Mouse (Mus musculus) yolk sac, embryonic 10.5 days (tissue): Measurements from ENCODE around the gene Nfic.

ENCODE experiments used
- DNase-seq: peaks from one replicate; pipeline ENCODE4 v3.0.0-alpha.2; 2017; ENCODE audit warnings: low spot score

Nfic gene

GRCm38 (mm10) chr10:81356991-81357844 is 98.2 kb downstream of the Nfic start, which contains the start of gene Mfsd12:
Mfsd12 (plus strand) TSS chr10:81357491.
- DNase-seq = peak; percentile 87

GRCm38 (mm10) chr10:81356352-81356990 is 99.0 kb downstream of the Nfic start:
- no peak for DNase-seq

GRCm38 (mm10) chr10:81355533-81355932 is 99.9 kb downstream of the Nfic start:
- no peak for DNase-seq

- DNase-seq = peak; percentile 74
Observed at GRCm38 (mm10) chr10:81354738-81355477, 100.5 kb downstream of the Nfic start.

- DNase-seq = peak; percentile 85
Observed at GRCm38 (mm10) chr10:81351678-81352291, 103.7 kb downstream of the Nfic start.

- DNase-seq = peak; percentile 99
Observed at GRCm38 (mm10) chr10:81350351-81351063, 104.9 kb downstream of the Nfic start, which contains the start of gene Hmg20b. Hmg20b (minus strand) TSS chr10:81350480.

- no peak for DNase-seq
Observed at GRCm38 (mm10) chr10:81349961-81350350, 105.5 kb downstream of the Nfic start.

GRCm38 (mm10) chr10:81349146-81349545 is 106.3 kb downstream of the Nfic start:
- peak; percentile 91 for DNase-seq

- peak; percentile 63 for DNase-seq
Observed at GRCm38 (mm10) chr10:81346453-81347067, 108.9 kb downstream of the Nfic start.
